Mouse (Mus musculus) testis, postnatal 10 days (tissue): ENCODE measurements around the gene Gnptg.

Source experiments
- DNase-seq: peaks from one replicate; pipeline ENCODE4 v3.0.0; 2021; ENCODE audit warnings: low spot score

The Gnptg gene

DNA sequence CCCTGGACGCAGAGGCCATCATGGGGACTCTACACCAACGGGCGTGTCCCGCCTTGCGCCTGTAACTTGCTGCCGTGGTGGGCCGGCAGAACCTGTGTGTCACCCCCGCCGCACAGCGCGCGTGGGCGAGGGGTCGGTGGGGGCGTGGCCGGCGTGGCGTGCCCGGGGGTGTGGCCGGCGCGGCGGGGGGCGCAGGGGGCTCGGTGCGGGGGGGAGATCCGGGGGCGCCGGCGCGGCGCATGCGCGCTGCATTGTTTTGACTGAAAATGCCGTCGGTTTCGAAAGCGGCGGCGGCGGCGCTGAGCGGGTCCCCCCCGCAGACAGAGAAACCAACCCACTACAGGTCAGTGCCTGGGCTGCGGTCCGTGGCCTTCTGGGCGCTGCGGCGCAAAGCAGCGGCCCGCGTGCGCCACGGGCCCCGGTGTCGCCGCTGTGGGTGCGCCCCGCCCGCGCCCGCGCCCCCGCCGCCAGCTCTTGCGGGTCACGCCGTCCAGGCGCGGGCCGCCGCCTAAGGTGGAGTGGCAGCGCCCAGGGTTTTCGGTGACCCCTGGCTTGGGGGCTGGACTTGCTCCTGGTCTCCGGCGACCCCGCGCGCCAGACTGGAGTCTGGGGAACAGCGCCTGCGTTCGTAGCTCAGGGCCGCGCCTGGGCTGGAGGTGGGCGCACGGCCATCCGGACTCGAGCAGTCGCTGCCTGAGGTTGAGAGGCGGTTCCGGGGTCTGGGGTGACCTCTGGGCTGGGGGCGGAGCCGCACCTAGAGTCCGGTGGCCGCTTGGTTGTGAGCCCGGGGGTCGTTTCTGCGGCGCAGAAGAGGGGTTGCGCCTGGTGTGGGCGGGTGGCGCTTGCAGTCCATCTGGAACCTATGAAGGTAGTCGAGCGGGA, 51.5 kb downstream of the Gnptg start, which contains the start of gene Unkl:
Gene Unkl, plus strand, starts transcription at position 248 of the 882 bp plus-strand sequence.
- DNase-seq: peak; percentile 91

- DNase-seq: no peak
Observed at GRCm38 (mm10) chr17:25187784-25188149, 52.2 kb downstream of the Gnptg start.

- DNase-seq: no peak
Observed at GRCm38 (mm10) chr17:25184961-25185360, 55.0 kb downstream of the Gnptg start.

- peak; percentile 98 for DNase-seq
Observed at GRCm38 (mm10) chr17:25184129-25184691, 55.7 kb downstream of the Gnptg start, which contains the start of gene BC003965. Gene BC003965, plus strand, starts transcription at chr17:25184554.
